32 mouse cellular contexts compared by ENCODE assay signal in genomic region chr15:13100341-13100740, GRCm38 (mm10).
A peak's percentile ranks its signal among the peaks of the same experiment; 100 is the strongest.
DNase-seq lines count a peak whose midpoint lies in the region; ATAC-seq and TF ChIP-seq lines count a peak whose summit lies in the region.
"Had no signal": no experiment of that assay in that cellular context is flagged by ENCODE, and none has a peak within 500 bp of the region (broad histone marks: within the 10 kb centered on the region; RNA-seq: fewer than 3 reads in every experiment).

No protein-coding gene starts in this region.

- DNase-seq in forebrain, embryonic 11.5 days (ENCODE audit: low spot score): no peak
- no peak for DNase-seq in forebrain, postnatal 0 days
- DNase-seq in heart, adult 8-10 months (ENCODE audit: low spot score): no peak
- DNase-seq in kidney, adult 18-20 months: no peak
- no peak for DNase-seq in yolk sac, embryonic 10.5 days (ENCODE audit: low spot score)
- DNase-seq: adrenal gland, adult 2 months; adrenal gland, postnatal 36 days; cerebellum, adult 2 months; cerebellum, postnatal 25 days; gastrocnemius, adult 2 months; gastrocnemius, postnatal 36 days; heart, postnatal 10 days; kidney, postnatal 25 days; lung, postnatal 36 days; right cerebral cortex, adult 18-20 months; spleen, adult 18-20 months; thymus, postnatal 14 days had no signal

- 68% methylated on average over 6 of the region's 6 CpGs for WGBS in forebrain, embryonic 11.5 days
- 34% methylated on average over 6 of the region's 6 CpGs for WGBS in forebrain, postnatal 0 days
- WGBS in heart, embryonic 12.5 days: 41% methylated on average over 6 of the region's 6 CpGs
- 46% methylated on average over 6 of the region's 6 CpGs for WGBS in kidney, embryonic 15.5 days
- 32% methylated on average over 6 of the region's 6 CpGs for WGBS in forebrain, embryonic 16.5 days

- no peak overlapping the region for H3K4me2 ChIP-seq in forebrain, embryonic 11.5 days (ENCODE audit: low read depth, low read length, severe bottlenecking)
- no peak overlapping the region for H3K4me2 ChIP-seq in forebrain, postnatal 0 days (ENCODE audit: low read depth)
- no peak overlapping the region for H3K4me2 ChIP-seq in heart, embryonic 12.5 days
- no peak overlapping the region for H3K4me2 ChIP-seq in kidney, embryonic 15.5 days
- no peak overlapping the region for H3K4me2 ChIP-seq in forebrain, embryonic 16.5 days (ENCODE audit: low read length)
- H3K4me2 ChIP-seq: embryonic facial prominence, embryonic 15.5 days; hindbrain, embryonic 13.5 days; limb, embryonic 12.5 days; lung, embryonic 15.5 days; midbrain, embryonic 11.5 days; neural tube, embryonic 12.5 days had no signal

- no peak overlapping the region for H3K9ac ChIP-seq in forebrain, embryonic 11.5 days (ENCODE audit: low read length)
- H3K9ac ChIP-seq in forebrain, postnatal 0 days: no peak overlapping the region
- no peak overlapping the region for H3K9ac ChIP-seq in heart, embryonic 12.5 days
- no peak overlapping the region for H3K9ac ChIP-seq in kidney, embryonic 15.5 days
- no peak overlapping the region for H3K9ac ChIP-seq in forebrain, embryonic 16.5 days (replicated peaks; ENCODE audit: low read depth, low read length)
- H3K9ac ChIP-seq: embryonic facial prominence, embryonic 15.5 days; hindbrain, embryonic 13.5 days; limb, embryonic 12.5 days; lung, embryonic 15.5 days; neural tube, embryonic 12.5 days had no signal

- H3K9me3 ChIP-seq in forebrain, embryonic 11.5 days (ENCODE audit: control insufficient read depth, low read length): no peaks in the 10 kb centered on the region
- no peaks in the 10 kb centered on the region for H3K9me3 ChIP-seq in forebrain, postnatal 0 days (ENCODE audit: low read length)
- no peaks in the 10 kb centered on the region for H3K9me3 ChIP-seq in heart, embryonic 12.5 days (replicated peaks)
- H3K9me3 ChIP-seq in kidney, embryonic 15.5 days (replicated peaks): no peaks in the 10 kb centered on the region
- H3K9me3 ChIP-seq in forebrain, embryonic 16.5 days (ENCODE audit: control insufficient read depth, low read length): no peaks in the 10 kb centered on the region
- H3K9me3 ChIP-seq: embryonic facial prominence, embryonic 10.5 days; embryonic facial prominence, embryonic 15.5 days; hindbrain, embryonic 13.5 days; limb, embryonic 12.5 days; lung, embryonic 15.5 days; neural tube, embryonic 12.5 days had no signal

- no peak overlapping the region for H3K27ac ChIP-seq in forebrain, embryonic 11.5 days (ENCODE audit: low read depth, low read length)
- no peak overlapping the region for H3K27ac ChIP-seq in forebrain, postnatal 0 days (ENCODE audit: low read depth, low read length)
- peak overlapping the region; percentile 57; the same call in 1 of the 2 replicates for H3K27ac ChIP-seq in heart, embryonic 12.5 days (ENCODE audit: poor library complexity, severe bottlenecking)
- H3K27ac ChIP-seq in kidney, embryonic 15.5 days: no peak overlapping the region
- H3K27ac ChIP-seq in forebrain, embryonic 16.5 days (ENCODE audit: low read length): no peak overlapping the region
- H3K27ac ChIP-seq: embryonic facial prominence, embryonic 10.5 days; embryonic facial prominence, embryonic 15.5 days; gastrocnemius, adult 2 months; hindbrain, embryonic 13.5 days; left cerebral cortex, adult 2 months; limb, embryonic 12.5 days; lung, embryonic 15.5 days; neural tube, embryonic 12.5 days had no signal

- peak; percentile 57 for ATAC-seq in forebrain, embryonic 11.5 days (replicated peaks; ENCODE audit: low FRiP score)
- no peak for ATAC-seq in forebrain, postnatal 0 days
- ATAC-seq in heart, embryonic 12.5 days (ENCODE audit: insufficient number of reproducible peaks, low FRiP score): 0 out of 2 replicates have a peak, but pooled peaks have one; percentile 57
- 0 out of 2 replicates have a peak, but pooled peaks have one; percentile 25 for ATAC-seq in kidney, embryonic 15.5 days (replicated peaks; ENCODE audit: low FRiP score)
- ATAC-seq in forebrain, embryonic 16.5 days: peak; percentile 71
- ATAC-seq: activated CD4-positive, CD25-positive, alpha-beta regulatory T cell, adult 4 months; intestine, postnatal 0 days had no signal

- no peak overlapping the region for H3K4me3 ChIP-seq in forebrain, embryonic 11.5 days (ENCODE audit: low read depth, low read length)
- no peak overlapping the region for H3K4me3 ChIP-seq in forebrain, postnatal 0 days (ENCODE audit: low read depth, low read length)
- no peak overlapping the region for H3K4me3 ChIP-seq in heart, embryonic 12.5 days
- no peak overlapping the region for H3K4me3 ChIP-seq in kidney, embryonic 15.5 days (replicated peaks)
- H3K4me3 ChIP-seq in forebrain, embryonic 16.5 days (replicated peaks; ENCODE audit: low read length): no peak overlapping the region
- H3K4me3 ChIP-seq: embryonic facial prominence, embryonic 10.5 days; embryonic facial prominence, embryonic 15.5 days; gastrocnemius, adult 2 months; hindbrain, embryonic 13.5 days; left cerebral cortex, adult 2 months; limb, embryonic 12.5 days; lung, embryonic 15.5 days; myocyte; neural tube, embryonic 12.5 days had no signal

- no peaks in the 10 kb centered on the region for H3K4me1 ChIP-seq in forebrain, embryonic 11.5 days (replicated peaks; ENCODE audit: control insufficient read depth, insufficient read depth, low read length)
- H3K4me1 ChIP-seq in forebrain, postnatal 0 days (ENCODE audit: insufficient read depth): no peaks in the 10 kb centered on the region
- H3K4me1 ChIP-seq in heart, embryonic 12.5 days (replicated peaks): peaks cover 8% of the 10 kb centered on the region
- no peaks in the 10 kb centered on the region for H3K4me1 ChIP-seq in kidney, embryonic 15.5 days
- H3K4me1 ChIP-seq in forebrain, embryonic 16.5 days (replicated peaks; ENCODE audit: control insufficient read depth, insufficient read depth, low read length): peaks cover 4% of the 10 kb centered on the region
- H3K4me1 ChIP-seq: embryonic facial prominence, embryonic 10.5 days; embryonic facial prominence, embryonic 15.5 days; limb, embryonic 12.5 days; lung, embryonic 15.5 days; neural tube, embryonic 12.5 days had no signal

- H3K27me3 ChIP-seq in forebrain, embryonic 11.5 days (ENCODE audit: control insufficient read depth, insufficient read depth, low read length): no peaks in the 10 kb centered on the region
- no peaks in the 10 kb centered on the region for H3K27me3 ChIP-seq in forebrain, postnatal 0 days (ENCODE audit: insufficient read depth, low read length)
- H3K27me3 ChIP-seq in heart, embryonic 12.5 days (replicated peaks): no peaks in the 10 kb centered on the region
- H3K27me3 ChIP-seq in kidney, embryonic 15.5 days: no peaks in the 10 kb centered on the region
- H3K27me3 ChIP-seq in forebrain, embryonic 16.5 days (replicated peaks; ENCODE audit: control insufficient read depth, insufficient read depth, low read length): no peaks in the 10 kb centered on the region
- H3K27me3 ChIP-seq: CH12.LX; embryonic facial prominence, embryonic 15.5 days; hindbrain, embryonic 13.5 days; limb, embryonic 12.5 days; lung, embryonic 15.5 days; neural tube, embryonic 12.5 days had no signal

- no peak for TF ChIP-seq CTCF in forebrain, postnatal 0 days (IDR thresholded peaks at IDR 0.05; ENCODE audit: low read depth)

- H3K36me3 ChIP-seq in forebrain, embryonic 11.5 days (ENCODE audit: control insufficient read depth, insufficient read depth, low read length): no peaks in the 10 kb centered on the region
- no peaks in the 10 kb centered on the region for H3K36me3 ChIP-seq in forebrain, postnatal 0 days (ENCODE audit: insufficient read depth)
- H3K36me3 ChIP-seq in heart, embryonic 12.5 days: no peaks in the 10 kb centered on the region
- H3K36me3 ChIP-seq in kidney, embryonic 15.5 days: no peaks in the 10 kb centered on the region
- H3K36me3 ChIP-seq in forebrain, embryonic 16.5 days (ENCODE audit: control insufficient read depth, insufficient read depth): no peaks in the 10 kb centered on the region
- H3K36me3 ChIP-seq: embryonic facial prominence, embryonic 10.5 days; embryonic facial prominence, embryonic 15.5 days; hindbrain, embryonic 13.5 days; limb, embryonic 12.5 days; lung, embryonic 15.5 days; neural tube, embryonic 12.5 days had no signal
